Mouse (Mus musculus) lung, embryonic 16.5 days (tissue): ENCODE measurements around the gene Tdgf1. TPM values are rescaled to one million over a fixed set of nuclear protein-coding genes. Genes with fewer than 3 reads are reported as not detected.

ENCODE experiments used
- ATAC-seq: fragments of 200-750 bp; cut with Nextera tagmentation; 2 replicates; pipeline ENCODE4 v1.8.0; 2017; ENCODE audit warnings: low read depth, mild to moderate bottlenecking, moderate library complexity
- H3K27ac ChIP-seq: fragments of 300-500 bp; sonication (generic); 2 replicates; pipeline ENCODE4 v1.5.1; 2014; ENCODE audit warnings: mild to moderate bottlenecking, control low read depth, low read length
- H3K27me3 ChIP-seq: fragments of 300-500 bp; sonication (generic); 2 replicates; pipeline ENCODE4 v1.6.1; 2014; ENCODE audit warnings: low read depth, low read length, mixed read lengths; ENCODE audit not compliant: control insufficient read depth, insufficient read depth
- H3K36me3 ChIP-seq: fragments of 300-500 bp; sonication (generic); 2 replicates; pipeline ENCODE4 v1.6.1; 2014; ENCODE audit warnings: low read length; ENCODE audit not compliant: control insufficient read depth, insufficient read depth
- H3K4me1 ChIP-seq: fragments of 300-500 bp; sonication (generic); replicated peaks from 2 replicates; pipeline ENCODE4 v1.6.1; 2014; ENCODE audit warnings: low read length, mixed read lengths; ENCODE audit not compliant: control insufficient read depth, insufficient read depth
- H3K4me2 ChIP-seq: fragments of 300-500 bp; sonication (generic); 2 replicates; pipeline ENCODE4 v1.6.1; 2014; ENCODE audit warnings: low read depth, low read length, control low read depth
- H3K4me3 ChIP-seq: fragments of 300-500 bp; sonication (generic); 2 replicates; pipeline ENCODE4 v1.5.1; 2014; ENCODE audit warnings: mild to moderate bottlenecking, low read length, control low read depth
- H3K9ac ChIP-seq: fragments of 300-500 bp; sonication (generic); 2 replicates; pipeline ENCODE4 v1.6.1; 2014; ENCODE audit warnings: low read length, control low read depth
- H3K9me3 ChIP-seq: fragments of 300-500 bp; sonication (generic); 2 replicates; pipeline ENCODE4 v1.6.1; 2016; ENCODE audit warnings: low read length; ENCODE audit not compliant: control insufficient read depth
- WGBS: fragments of 180-500 bp; shearing (Covaris S2); extraction: QIAGEN DNeasy Blood & Tissue Kit; methylation state at CpG from one replicate; pipeline ENCODE4 v1.1.7; 2014; 5-methylcytosine and 5-hydroxymethylcytosine counted together
- polyA plus RNA-seq: library from polyadenylated mRNA; unstranded; fragments of >200 nt; fragmentation: Nextera tagmentation; extraction: Ambion mirVana; gene quantifications from 2 replicates; pipeline ENCODE4 v1.2.1, GENCODE M21; 2015

Gene Tdgf1
- polyA plus RNA-seq, 1 experiment from 2014 or later = not detected

DNA sequence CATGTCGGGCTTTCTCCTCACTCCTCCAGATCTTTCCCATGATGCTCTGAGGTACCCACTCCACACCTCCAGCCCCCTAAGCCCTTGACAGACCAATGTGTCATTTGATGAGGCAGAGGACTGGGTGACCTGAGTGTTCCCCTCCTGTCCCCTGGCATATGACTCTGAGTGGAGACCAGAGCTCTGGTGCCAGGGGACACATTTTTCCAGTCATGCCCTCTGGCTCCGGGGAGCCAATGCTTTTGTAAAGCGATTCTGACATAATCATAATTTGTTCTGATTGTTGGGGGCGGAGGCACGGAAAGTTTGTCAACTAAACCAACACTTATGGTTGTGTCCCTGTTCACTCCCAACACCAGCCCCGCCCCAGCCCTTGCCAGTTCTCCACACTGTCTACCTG lies 10.0 kb upstream of the Tdgf1 start:
- no peaks in the 10 kb centered on the region for H3K36me3 ChIP-seq
- WGBS = 76% methylated on average over 6 of the region's 6 CpGs
- no peak overlapping the region for H3K9ac ChIP-seq
- no peak overlapping the region for H3K27ac ChIP-seq
- H3K27me3 ChIP-seq = peaks cover 21% of the 10 kb centered on the region
- H3K9me3 ChIP-seq = no peaks in the 10 kb centered on the region
- H3K4me1 ChIP-seq = no peaks in the 10 kb centered on the region
- H3K4me2 ChIP-seq = no peak overlapping the region
- no peak overlapping the region for H3K4me3 ChIP-seq
- ATAC-seq = no peak

DNA sequence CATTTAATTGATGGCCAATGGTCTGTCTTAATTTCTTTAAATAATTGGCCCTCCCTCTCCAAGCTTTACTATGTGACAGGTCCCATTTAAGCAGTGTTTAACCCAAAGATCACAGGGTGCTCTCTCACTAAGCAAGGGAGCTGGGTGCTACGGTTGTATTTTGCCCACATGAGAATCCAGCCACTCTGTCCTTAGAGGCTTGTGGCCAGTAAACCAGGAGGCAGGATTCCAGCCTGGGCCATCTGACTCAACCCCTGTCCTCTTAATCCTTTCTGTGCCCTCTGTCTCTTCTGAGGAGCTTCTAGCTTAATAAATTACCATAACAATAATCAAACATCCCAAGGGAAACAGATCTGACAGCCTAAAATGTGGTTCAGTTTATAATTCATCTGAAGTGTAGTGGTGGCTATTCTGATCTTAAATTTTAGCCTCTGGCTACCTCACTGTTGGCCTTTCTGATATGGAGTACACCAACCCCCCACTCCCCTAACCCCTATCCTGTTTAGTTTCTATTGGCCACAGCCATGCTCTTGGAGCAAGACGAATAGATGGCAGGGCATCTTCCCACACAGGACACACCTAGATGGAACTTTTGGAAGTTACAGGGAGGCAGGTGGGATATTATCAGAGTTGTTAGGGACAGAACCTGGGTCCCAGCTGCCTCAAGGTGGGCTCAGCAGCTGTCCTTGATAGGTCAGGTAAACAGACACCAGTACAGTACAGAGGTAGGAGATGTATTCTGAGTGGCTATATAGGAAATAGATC lies 8.9 kb upstream of the Tdgf1 start:
- H3K4me3 ChIP-seq = no peak overlapping the region

DNA sequence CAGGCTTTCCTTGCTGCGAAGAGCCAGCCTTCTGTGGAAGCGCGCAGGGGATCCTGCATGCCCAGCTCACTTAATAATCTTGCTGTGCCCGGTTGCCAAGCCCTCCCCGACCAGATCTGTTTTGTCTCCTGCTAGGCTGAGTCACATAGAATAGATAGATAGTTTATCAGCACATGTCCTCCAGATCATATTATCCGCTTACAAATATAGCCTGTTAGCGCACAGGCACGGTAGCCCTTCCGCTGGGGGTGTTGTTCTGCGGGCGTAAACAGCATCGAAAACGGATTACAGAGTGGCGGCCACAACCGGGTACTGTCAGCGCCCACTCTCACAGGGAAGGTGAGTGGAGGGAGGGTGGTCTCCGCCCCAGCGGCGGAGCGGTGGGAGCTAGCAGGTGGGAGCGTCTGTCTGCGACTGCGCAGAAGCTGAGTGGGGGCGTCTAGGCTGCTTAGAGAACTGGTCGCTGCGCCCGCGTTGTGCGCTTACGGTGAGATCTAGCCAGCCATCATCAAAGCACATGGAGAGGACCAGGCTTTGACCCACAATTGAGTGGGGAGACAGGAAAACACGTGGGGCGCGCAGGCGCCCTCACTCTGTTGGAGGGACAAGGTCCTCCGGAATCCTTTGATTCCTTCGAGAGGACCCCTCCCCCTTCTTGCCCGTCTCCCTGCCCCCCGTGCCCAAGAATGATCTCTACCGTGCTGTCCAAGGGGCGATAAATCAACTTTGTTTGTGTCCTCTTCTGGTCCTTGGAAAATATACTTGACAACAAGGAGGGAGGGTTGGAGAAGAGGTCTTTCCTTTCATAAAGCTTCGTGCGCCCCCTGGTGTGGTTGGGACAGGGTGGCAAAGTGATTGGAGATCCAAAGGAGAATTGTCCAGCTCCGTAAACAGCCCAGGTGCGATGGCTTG lies 7.8 kb upstream of the Tdgf1 start:
- peak overlapping the region; percentile 57 for H3K4me3 ChIP-seq
- 1% methylated on average over 44 of the region's 44 CpGs for WGBS
- peak; percentile 71 for ATAC-seq
- no peak overlapping the region for H3K27ac ChIP-seq
- peak overlapping the region; percentile 96 for H3K4me2 ChIP-seq
- no peaks in the 10 kb centered on the region for H3K36me3 ChIP-seq
- H3K9ac ChIP-seq = peak overlapping the region; percentile 61
- H3K9me3 ChIP-seq = no peaks in the 10 kb centered on the region
- H3K27me3 ChIP-seq = peaks cover 21% of the 10 kb centered on the region
- H3K4me1 ChIP-seq = no peaks in the 10 kb centered on the region

More for the DNA sequence above, 8.9 kb upstream of the Tdgf1 start:
- Histone ChIP-seq H3K9ac (no peak overlapping the region), H3K36me3 (no peaks in the 10 kb centered on the region), H3K4me2 (no peak overlapping the region), H3K27me3 (peaks cover 21% of the 10 kb centered on the region), H3K4me1 (no peaks in the 10 kb centered on the region), H3K27ac (no peak overlapping the region), H3K9me3 (no peaks in the 10 kb centered on the region)
- 32% methylated on average over 2 of the region's 2 CpGs for whole genome bisulfite sequencing
- no peak for ATAC-seq

DNA sequence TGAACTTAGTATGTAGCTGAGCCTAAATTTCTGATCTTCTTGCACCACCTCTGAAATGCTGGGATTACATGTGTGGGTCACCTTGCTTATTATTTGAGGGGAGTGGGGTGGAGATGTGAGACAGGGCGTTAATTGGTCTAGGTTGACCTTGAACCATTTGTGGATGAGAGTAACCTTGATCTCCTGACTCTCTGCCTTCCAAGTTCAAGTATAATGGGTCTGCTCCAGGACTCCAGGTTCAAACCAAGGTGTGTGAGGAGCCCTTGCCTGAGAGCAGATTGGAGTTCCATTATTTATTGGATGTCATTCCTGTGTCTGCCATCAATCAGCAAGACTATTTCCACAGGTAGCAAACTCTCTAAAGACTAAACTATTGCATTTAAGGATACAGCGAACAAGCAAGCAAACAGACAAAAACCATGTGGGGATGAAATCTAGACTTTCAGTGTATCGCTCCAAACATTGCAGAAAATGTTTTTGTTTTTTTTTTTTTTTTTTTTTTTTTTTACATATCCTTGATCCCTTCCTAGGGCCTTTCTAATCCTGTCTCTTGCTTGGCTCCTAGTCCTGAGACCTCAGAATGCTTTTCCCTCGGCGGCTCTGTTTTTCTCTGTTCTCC lies 7.1 kb upstream of the Tdgf1 start:
- WGBS = 42% methylated on average over 5 of the region's 5 CpGs
- H3K9ac ChIP-seq = no peak overlapping the region; the same call in 1 of the 2 replicates
- H3K4me2 ChIP-seq = peak overlapping the region; percentile 96

DNA sequence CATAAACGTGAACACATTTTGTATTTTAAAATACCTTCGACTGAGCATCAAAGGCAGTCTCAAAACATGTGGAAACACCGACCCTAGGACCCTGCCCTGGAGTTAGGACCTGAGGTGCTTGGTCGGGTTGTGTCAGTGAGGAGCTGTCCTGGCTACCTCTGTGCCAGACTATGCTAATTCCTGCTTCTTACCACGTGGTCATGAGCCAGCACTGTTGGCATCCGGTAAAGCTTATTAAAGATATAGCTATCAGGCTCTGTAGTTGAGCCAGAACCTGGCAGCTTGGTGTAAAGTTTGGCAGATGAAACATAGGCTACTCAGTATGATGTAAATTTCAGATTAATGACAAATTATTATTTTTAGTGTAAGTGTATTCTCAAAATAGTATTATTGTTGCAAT lies 6.4 kb upstream of the Tdgf1 start:
- peaks cover 29% of the 10 kb centered on the region for H3K27me3 ChIP-seq
- no peaks in the 10 kb centered on the region for H3K4me1 ChIP-seq

More for the DNA sequence above, 7.1 kb upstream of the Tdgf1 start:
- no peak for ATAC-seq
- H3K27me3 ChIP-seq = peaks cover 22% of the 10 kb centered on the region
- H3K4me1 ChIP-seq = no peaks in the 10 kb centered on the region
- H3K27ac ChIP-seq = no peak overlapping the region
- peak overlapping the region; percentile 57; the same call in 1 of the 2 replicates for H3K4me3 ChIP-seq
- no peaks in the 10 kb centered on the region for H3K9me3 ChIP-seq
- H3K36me3 ChIP-seq = no peaks in the 10 kb centered on the region

DNA sequence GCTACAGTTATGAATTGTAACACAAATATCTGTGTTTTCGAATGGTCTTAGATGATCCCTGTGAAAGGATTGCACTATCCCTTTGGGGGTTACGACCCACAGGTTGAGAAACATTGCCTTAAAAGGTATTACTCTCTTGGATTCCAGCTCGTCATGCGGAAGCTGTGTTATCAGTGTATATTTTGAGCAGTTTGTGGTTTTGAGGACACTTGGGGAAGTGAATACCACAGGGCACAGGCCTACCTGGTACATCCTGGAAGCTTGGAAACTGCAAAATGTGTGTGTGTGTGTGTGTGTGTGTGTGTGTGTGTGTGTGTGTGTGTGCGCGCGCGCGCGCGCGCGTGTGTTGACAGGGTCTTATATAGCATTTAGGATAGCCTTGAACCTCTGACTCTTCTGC lies 5.9 kb upstream of the Tdgf1 start:
- no peak overlapping the region for H3K4me2 ChIP-seq
- no peaks in the 10 kb centered on the region for H3K4me1 ChIP-seq
- H3K27me3 ChIP-seq = peaks cover 32% of the 10 kb centered on the region
- ATAC-seq = no peak
- 78% methylated on average over 12 of the region's 13 CpGs for WGBS
- H3K36me3 ChIP-seq = no peaks in the 10 kb centered on the region
- H3K9me3 ChIP-seq = no peaks in the 10 kb centered on the region
- H3K9ac ChIP-seq = no peak overlapping the region
- H3K27ac ChIP-seq = no peak overlapping the region
- no peak overlapping the region for H3K4me3 ChIP-seq

More for the DNA sequence above, 6.4 kb upstream of the Tdgf1 start:
- Histone ChIP-seq H3K27ac (no peak overlapping the region), H3K9me3 (no peaks in the 10 kb centered on the region), H3K4me3 (no peak overlapping the region), H3K4me2 (no peak overlapping the region), H3K36me3 (no peaks in the 10 kb centered on the region), H3K9ac (no peak overlapping the region)
- WGBS = 46% methylated on average over 6 of the region's 6 CpGs
- ATAC-seq = no peak

DNA sequence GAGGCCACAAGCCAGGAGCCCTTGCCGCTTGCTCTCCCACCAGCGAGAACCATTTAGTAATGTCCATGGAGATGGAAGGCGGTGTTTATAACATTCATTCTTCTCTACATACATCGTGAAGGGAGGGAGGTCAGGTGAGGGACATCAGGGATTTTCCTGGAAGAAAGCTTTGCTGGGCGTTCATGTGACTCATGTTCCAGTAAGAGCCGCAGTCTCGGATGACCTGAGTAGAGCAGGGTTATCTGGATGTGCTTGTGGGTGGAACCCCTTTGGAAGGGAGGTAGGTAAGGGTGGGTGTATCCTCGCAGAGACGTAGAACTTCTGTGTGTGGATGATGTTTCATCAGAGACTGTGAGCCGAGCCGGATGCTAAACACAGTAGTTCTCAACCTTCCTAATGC lies 5.4 kb upstream of the Tdgf1 start, which contains the start of gene Lrrc2:
Gene Lrrc2 (plus strand): TSS at position 149 of the 400 bp plus-strand sequence.
- WGBS = 67% methylated on average over 11 of the region's 11 CpGs
- peaks cover 37% of the 10 kb centered on the region for H3K27me3 ChIP-seq

DNA sequence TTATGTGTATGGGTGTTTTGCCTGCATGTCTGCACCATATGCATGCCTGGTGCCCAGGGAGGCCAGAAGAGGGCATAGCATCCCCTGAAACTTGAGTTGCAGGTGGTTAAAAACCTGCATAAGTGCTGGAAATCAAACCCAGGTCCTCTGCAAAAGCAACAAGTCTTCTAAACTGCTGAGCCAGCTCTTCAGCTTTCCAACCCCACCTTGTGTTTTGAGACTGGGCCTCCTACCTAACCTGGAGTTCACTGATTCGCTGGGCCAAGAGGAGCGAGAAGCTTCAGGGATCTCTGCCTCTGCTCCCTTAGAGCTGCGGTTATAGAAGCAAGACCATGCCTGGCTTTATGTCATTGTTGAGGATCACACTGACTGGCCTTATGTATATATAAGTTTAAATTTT lies 4.2 kb upstream of the Tdgf1 start:
- H3K36me3 ChIP-seq = no peaks in the 10 kb centered on the region
- H3K4me1 ChIP-seq = no peaks in the 10 kb centered on the region
- no peak overlapping the region for H3K27ac ChIP-seq
- no peak for ATAC-seq
- no peak overlapping the region for H3K9ac ChIP-seq
- H3K9me3 ChIP-seq = no peaks in the 10 kb centered on the region
- H3K4me3 ChIP-seq = no peak overlapping the region
- WGBS = 93% methylated on average over 3 of the region's 3 CpGs
- no peak overlapping the region for H3K4me2 ChIP-seq
- H3K27me3 ChIP-seq = peaks cover 44% of the 10 kb centered on the region

More for the DNA sequence above, 5.4 kb upstream of the Tdgf1 start, which contains the start of gene Lrrc2:
- Histone ChIP-seq H3K9ac (no peak within 1 kb of the TSS), H3K4me1 (no peaks in the 10 kb centered on the region), H3K27ac (no peak within 1 kb of the TSS), H3K9me3 (no peaks in the 10 kb centered on the region), H3K4me2 (no peak within 1 kb of the TSS), H3K4me3 (no peak within 1 kb of the TSS), H3K36me3 (no peaks in the 10 kb centered on the region)
- no peak for ATAC-seq
